In genomic region chr19:30942369-30942992, GRCm38 (mm10) we compare ENCODE assay signal across 15 mouse cellular contexts.
DNase-seq lines count a peak whose midpoint lies in the region; ATAC-seq and TF ChIP-seq lines count a peak whose summit lies in the region.
"Had no signal": no experiment of that assay in that cellular context is flagged by ENCODE, and none has a peak within 500 bp of the region (broad histone marks: within the 10 kb centered on the region; RNA-seq: fewer than 3 reads in every experiment).

No protein-coding gene starts in this region.

- no peaks in the 10 kb centered on the region for H3K36me3 ChIP-seq in heart, embryonic 13.5 days
- no peaks in the 10 kb centered on the region for H3K36me3 ChIP-seq in heart, adult 2 months (ENCODE audit: control insufficient read depth, insufficient read depth, low read length)
- H3K36me3 ChIP-seq in hindbrain, embryonic 11.5 days (ENCODE audit: control insufficient read depth, insufficient read depth, low read length): no peaks in the 10 kb centered on the region
- H3K36me3 ChIP-seq: embryonic facial prominence, embryonic 13.5 days; forebrain, embryonic 15.5 days had no signal

- H3K4me3 ChIP-seq in heart, embryonic 13.5 days: no peak overlapping the region
- H3K4me3 ChIP-seq in heart, adult 2 months: no peak overlapping the region
- no peak overlapping the region for H3K4me3 ChIP-seq in hindbrain, embryonic 11.5 days (ENCODE audit: low read depth, low read length)
- H3K4me3 ChIP-seq: embryonic facial prominence, embryonic 13.5 days; forebrain, embryonic 15.5 days had no signal

- TF ChIP-seq POLR2A in heart, adult 2 months (IDR thresholded peaks at IDR 0.05; ENCODE audit: insufficient read depth, low read depth, low read length): no peak

- H3K9ac ChIP-seq in heart, embryonic 13.5 days: no peak overlapping the region
- no peak overlapping the region for H3K9ac ChIP-seq in heart, adult 2 months (ENCODE audit: low read depth, low read length)
- H3K9ac ChIP-seq in hindbrain, embryonic 11.5 days (ENCODE audit: low read depth, low read length): no peak overlapping the region
- H3K9ac ChIP-seq: embryonic facial prominence, embryonic 13.5 days; forebrain, embryonic 15.5 days had no signal

- TF ChIP-seq EP300 in heart, adult 2 months (IDR thresholded peaks at IDR 0.05; ENCODE audit: insufficient read depth, low read depth, low read length): no peak

- WGBS in heart, embryonic 13.5 days: 19% methylated on average over 5 of the region's 5 CpGs
- 20% methylated on average over 5 of the region's 5 CpGs for WGBS in heart, adult 2 months
- WGBS in hindbrain, embryonic 11.5 days: 68% methylated on average over 5 of the region's 5 CpGs

- H3K4me1 ChIP-seq in heart, embryonic 13.5 days: peaks cover 13% of the 10 kb centered on the region
- H3K4me1 ChIP-seq in heart, adult 2 months (ENCODE audit: control insufficient read depth, insufficient read depth, low read length): peaks cover 2% of the 10 kb centered on the region; the same call in 1 of the 2 replicates
- H3K4me1 ChIP-seq in hindbrain, embryonic 11.5 days (replicated peaks; ENCODE audit: control insufficient read depth, insufficient read depth, low read length): no peaks in the 10 kb centered on the region
- H3K4me1 ChIP-seq: embryonic facial prominence, embryonic 13.5 days; forebrain, embryonic 15.5 days had no signal

- no peak for DNase-seq in heart, adult 2 months
- DNase-seq in lung, postnatal 36 days: peak; percentile 6
- no peak for DNase-seq in lung, adult 18-20 months
- no peak for DNase-seq in layer of hippocampus, adult 11-12 months (ENCODE audit: low spot score)
- DNase-seq in hindbrain, embryonic 11.5 days (ENCODE audit: low spot score): no peak
- DNase-seq: cerebellum, adult 2 months; gastrocnemius, postnatal 36 days; lung, postnatal 4 days; retina, postnatal 1 day had no signal

- intact Hi-C loops in heart, adult 2 months (cut with DNase I): no loop called here

- no peaks in the 10 kb centered on the region for H3K27me3 ChIP-seq in heart, embryonic 13.5 days (replicated peaks)
- no peaks in the 10 kb centered on the region for H3K27me3 ChIP-seq in heart, adult 2 months (ENCODE audit: control insufficient read depth, insufficient read depth, low read length)
- no peaks in the 10 kb centered on the region for H3K27me3 ChIP-seq in hindbrain, embryonic 11.5 days (ENCODE audit: control insufficient read depth, insufficient read depth, low read length)
- H3K27me3 ChIP-seq: embryonic facial prominence, embryonic 13.5 days; forebrain, embryonic 15.5 days had no signal

- no peaks in the 10 kb centered on the region for H3K9me3 ChIP-seq in heart, embryonic 13.5 days
- no peaks in the 10 kb centered on the region for H3K9me3 ChIP-seq in hindbrain, embryonic 11.5 days (ENCODE audit: control insufficient read depth, low read length)
- H3K9me3 ChIP-seq: embryonic facial prominence, embryonic 13.5 days; forebrain, embryonic 15.5 days had no signal

- ATAC-seq in heart, embryonic 13.5 days (ENCODE audit: extremely low read depth, insufficient number of reproducible peaks, low FRiP score, low TSS enrichment): no peak
- peak; percentile 71 for ATAC-seq in common myeloid progenitor, adult 5-6 weeks (replicated peaks; ENCODE audit: low read depth, poor library complexity, severe bottlenecking)
- peak; percentile 76 for ATAC-seq in megakaryocyte progenitor cell, adult 5-6 weeks (replicated peaks; ENCODE audit: poor library complexity)
- ATAC-seq in hindbrain, embryonic 11.5 days (ENCODE audit: low FRiP score): no peak
- ATAC-seq: forebrain, embryonic 15.5 days; inflammation-experienced regulatory T-cells, adult 6 months had no signal

- peak overlapping the region; percentile 16; the same call in 1 of the 2 replicates for H3K4me2 ChIP-seq in heart, embryonic 13.5 days
- H3K4me2 ChIP-seq in hindbrain, embryonic 11.5 days (replicated peaks; ENCODE audit: low read depth, low read length): no peak overlapping the region
- H3K4me2 ChIP-seq: embryonic facial prominence, embryonic 13.5 days; forebrain, embryonic 15.5 days had no signal

- no peaks in the 10 kb centered on the region for H3K79me2 ChIP-seq in heart, adult 2 months (replicated peaks; ENCODE audit: control insufficient read depth, insufficient read depth, low read length)

- H3K27ac ChIP-seq in heart, embryonic 13.5 days (replicated peaks): peak overlapping the region; percentile 63; the same call in 1 of the 2 replicates
- H3K27ac ChIP-seq in heart, adult 2 months: no peak overlapping the region
- no peak overlapping the region for H3K27ac ChIP-seq in hindbrain, embryonic 11.5 days (ENCODE audit: low read depth, low read length)
- H3K27ac ChIP-seq: embryonic facial prominence, embryonic 13.5 days; forebrain, embryonic 15.5 days had no signal

- TF ChIP-seq CTCF in heart, adult 2 months (IDR thresholded peaks at IDR 0.05): no peak

Comparison
In these comparisons a context has a peak if more than half of its experiments do, and no peak if none do; other contexts are left out.
1. ATAC-seq: peak in common myeloid progenitor, adult 5-6 weeks (single experiment) and megakaryocyte progenitor cell, adult 5-6 weeks (single experiment); none in heart, embryonic 13.5 days (single experiment) and hindbrain, embryonic 11.5 days (single experiment).